Mouse (Mus musculus): ENCODE results near the gene Hist1h2bh. TPM values are rescaled to one million over a fixed set of nuclear protein-coding genes. Genes with fewer than 3 reads are reported as not detected.
"Not testable (repeated sequence)": the region's sequence is repeated elsewhere in the genome, so short reads cannot be mapped to it uniquely, and the experiment has no call there.

Gene Hist1h2bh
- total RNA-seq, 1 experiment from 2014 or later: 26.2 TPM

DNA sequence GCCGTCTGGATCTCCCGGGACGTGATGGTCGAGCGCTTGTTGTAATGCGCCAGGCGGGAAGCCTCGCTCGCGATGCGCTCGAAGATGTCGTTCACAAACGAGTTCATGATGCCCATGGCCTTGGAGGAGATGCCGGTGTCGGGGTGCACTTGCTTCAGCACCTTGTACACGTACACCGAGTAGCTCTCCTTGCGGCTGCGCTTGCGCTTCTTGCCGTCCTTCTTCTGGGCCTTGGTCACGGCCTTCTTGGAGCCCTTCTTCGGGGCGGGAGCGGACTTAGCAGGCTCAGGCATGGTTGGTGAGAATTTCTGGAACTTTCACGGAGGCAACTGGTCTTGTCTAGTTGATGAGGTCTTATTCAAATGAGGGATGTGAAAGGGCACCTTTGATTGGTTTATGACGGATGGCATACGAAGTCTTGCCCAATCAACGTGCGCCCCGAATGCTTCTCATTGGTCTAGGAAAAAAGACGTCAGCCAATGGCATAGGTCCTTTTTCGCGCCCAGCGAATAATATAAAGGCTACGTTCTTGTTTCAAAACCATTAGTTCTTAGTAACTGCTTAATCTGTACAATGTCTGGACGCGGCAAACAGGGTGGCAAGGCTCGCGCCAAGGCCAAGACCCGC, 30.8 kb upstream of the Hist1h2bh start, which contains the start of the genes Hist1h2bf and Hist1h2ad:
Gene Hist1h2bf (minus strand): TSS at position 299 of the 627 bp plus-strand sequence.
Gene Hist1h2ad (plus strand): TSS at position 484 of the 627 bp plus-strand sequence.
- DNase-seq: peak; percentile 92

DNA sequence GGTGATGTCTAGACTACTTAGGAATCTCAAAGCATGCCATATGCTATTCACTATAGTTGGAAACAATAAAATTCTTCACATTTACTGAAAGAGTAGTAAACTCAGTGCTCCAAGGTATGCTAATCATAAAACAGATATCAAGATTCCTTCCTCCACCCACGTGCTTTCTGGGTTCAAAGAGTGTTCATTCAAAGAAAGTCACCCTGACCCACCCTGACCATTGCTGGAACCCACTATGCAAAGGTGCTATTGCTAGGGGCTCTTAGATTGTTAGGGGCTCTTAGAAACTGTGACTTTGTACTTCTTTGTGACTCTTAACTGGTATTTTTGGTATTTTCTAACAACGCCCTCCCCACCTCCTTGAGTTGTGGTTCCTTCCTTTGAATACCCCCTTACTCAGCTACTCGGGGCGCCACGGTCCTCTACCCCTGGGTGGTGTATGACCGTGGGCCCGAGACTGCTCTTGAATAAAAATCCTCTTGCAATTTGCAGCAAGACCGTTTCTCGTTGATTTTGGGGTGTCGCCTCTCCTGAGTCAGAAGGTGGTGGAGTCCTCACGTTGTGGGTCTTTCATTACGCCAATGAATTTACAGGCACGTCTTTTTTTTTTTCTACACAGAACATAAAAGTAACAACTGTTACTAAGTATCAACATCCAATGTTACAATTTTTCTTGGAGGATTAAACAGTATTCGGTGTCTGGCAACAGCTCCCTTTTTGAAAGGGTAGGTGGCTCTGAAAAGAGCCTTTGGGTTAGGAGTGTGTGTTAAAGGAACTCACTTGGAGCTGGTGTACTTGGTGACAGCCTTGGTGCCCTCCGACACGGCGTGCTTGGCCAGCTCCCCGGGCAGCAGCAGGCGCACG, 30.1 kb upstream of the Hist1h2bh start:
- DNase-seq: not testable (repeated sequence)

DNA sequence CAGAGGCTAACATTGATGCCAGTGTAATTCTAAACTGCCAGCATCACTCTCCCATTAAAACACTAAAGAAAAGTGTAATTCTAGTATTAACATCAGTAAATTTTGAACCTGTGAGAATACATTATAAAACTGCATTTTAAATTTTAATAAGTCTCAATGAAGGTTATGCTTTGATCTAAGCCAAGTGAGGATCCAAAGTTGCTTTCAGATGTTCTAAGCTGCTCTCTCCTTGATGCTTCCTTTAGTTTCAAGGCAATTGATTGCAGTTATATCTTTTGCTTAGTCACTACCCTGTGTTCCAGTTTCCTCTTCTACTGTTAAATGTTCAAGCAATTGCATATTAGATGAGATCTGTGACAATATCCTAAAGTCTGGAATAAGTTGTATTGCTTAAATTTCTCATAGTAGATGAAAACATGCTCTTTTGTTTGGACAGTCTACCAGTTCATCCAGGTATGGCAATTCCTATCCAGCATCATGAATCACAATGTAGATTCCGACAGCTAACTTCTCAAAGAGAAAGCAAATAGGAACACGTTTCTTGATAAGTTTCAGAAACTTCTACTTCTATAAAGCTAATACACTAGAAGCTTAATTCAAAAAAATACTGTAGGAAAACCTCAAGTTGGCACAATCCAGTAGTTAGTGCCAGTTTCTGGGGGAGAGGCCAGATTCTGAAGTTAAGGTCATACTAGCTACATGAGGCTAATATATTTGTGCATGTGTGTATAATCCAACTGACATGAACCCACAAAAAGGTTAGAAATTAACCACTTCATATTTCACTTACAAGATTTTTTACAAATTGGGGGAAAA, 29.2 kb upstream of the Hist1h2bh start:
- DNase-seq: no peak

DNA sequence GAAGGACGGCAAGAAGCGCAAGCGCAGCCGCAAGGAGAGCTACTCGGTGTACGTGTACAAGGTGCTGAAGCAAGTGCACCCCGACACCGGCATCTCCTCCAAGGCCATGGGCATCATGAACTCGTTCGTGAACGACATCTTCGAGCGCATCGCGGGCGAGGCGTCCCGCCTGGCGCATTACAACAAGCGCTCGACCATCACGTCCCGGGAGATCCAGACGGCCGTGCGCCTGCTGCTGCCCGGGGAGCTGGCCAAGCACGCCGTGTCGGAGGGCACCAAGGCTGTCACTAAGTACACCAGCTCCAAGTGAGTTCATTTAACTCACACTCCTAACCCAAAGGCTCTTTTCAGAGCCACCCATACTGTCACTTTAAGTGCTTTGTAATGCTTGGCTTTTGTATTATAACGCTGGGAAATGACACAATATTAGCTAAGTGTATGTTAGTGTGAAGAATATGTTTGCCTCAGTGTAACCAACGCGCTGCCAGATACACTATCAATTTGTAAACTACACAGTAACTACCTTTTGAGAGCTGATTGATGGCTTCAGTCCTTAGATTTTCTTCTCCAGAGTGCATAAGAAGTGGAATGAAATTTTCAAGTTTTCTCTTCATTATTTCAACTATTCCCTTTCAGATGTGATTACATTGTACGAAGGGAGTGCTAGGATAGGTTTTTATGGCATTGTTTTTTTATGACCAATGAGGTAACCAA, 28.5 kb upstream of the Hist1h2bh start:
- DNase-seq: not testable (repeated sequence)

DNA sequence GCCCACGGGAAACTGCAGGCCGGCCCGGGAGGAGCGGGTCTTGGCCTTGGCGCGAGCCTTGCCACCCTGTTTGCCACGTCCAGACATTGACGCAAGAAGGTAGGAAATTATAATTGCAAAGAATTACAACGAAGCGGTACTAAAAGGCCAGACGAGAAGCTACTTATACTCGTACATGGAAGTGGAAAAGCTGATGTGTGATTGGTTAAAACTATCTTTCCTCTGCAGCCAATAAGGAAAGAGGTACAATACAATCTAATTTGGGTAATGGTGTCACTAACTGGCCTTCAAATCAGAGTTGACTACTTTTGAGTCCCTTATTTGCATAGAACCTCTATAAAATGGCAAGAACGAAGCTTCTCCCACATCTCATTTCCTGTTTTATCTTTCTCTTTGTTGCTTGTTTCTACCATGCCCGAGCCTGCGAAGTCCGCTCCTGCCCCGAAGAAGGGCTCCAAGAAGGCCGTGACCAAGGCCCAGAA, 27.9 kb upstream of the Hist1h2bh start, which contains the start of the genes Hist1h2ae and Hist1h2bg:
Gene Hist1h2ae (minus strand): TSS at position 199 of the 482 bp plus-strand sequence.
Gene Hist1h2bg (plus strand): TSS at position 375 of the 482 bp plus-strand sequence.
- peak; percentile 71 for DNase-seq

DNA sequence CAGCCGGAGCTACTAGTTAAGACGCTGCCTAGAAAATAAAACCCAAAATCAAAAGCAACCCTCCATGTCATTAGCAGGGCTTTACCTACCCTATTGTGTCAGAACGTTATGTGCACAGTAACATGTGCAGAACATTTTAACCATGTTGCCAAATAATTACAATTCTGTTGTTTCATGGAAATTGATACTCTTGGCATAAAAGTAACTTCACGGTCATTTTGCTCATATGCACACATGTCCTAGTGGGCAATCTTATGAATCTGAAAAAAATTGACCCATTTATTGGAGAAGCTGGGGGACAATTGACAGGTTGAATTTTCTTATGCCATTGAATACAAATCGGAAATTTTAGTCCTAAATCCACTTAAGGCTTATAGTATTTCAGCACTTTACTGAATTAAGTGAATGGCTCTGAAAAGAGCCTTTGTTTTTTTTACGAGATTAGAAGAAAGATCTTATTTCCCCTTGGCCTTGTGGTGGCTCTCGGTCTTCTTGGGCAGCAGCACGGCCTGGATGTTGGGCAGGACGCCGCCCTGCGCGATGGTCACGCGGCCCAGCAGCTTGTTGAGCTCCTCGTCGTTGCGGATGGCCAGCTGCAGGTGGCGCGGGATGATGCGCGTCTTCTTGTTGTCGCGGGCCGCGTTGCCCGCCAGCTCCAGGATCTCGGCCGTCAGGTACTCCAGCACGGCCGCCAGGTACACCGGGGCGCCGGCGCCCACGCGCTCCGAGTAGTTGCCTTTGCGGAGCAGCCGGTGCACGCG, 27.2 kb upstream of the Hist1h2bh start:
- not testable (repeated sequence) for DNase-seq

DNA sequence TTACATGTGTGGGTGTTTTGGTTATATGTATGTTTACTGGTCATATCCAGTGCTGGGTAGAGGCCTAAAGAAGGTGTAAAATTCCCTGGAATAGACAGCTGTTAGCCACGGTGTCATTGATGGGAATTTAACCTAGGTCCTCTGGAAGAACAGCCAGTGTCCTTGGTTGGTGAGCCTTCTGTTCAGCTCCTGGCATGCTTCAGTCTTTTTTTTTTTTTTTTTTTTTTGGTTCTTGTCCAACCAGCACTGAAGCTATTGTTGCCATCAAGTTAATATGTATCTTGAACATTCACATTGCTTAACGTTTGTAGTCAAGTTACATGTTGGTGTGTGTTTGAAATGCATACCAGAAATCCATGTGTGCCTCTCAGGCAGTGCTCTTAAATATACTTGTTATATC, 21.3 kb upstream of the Hist1h2bh start:
- DNase-seq: no peak

DNA sequence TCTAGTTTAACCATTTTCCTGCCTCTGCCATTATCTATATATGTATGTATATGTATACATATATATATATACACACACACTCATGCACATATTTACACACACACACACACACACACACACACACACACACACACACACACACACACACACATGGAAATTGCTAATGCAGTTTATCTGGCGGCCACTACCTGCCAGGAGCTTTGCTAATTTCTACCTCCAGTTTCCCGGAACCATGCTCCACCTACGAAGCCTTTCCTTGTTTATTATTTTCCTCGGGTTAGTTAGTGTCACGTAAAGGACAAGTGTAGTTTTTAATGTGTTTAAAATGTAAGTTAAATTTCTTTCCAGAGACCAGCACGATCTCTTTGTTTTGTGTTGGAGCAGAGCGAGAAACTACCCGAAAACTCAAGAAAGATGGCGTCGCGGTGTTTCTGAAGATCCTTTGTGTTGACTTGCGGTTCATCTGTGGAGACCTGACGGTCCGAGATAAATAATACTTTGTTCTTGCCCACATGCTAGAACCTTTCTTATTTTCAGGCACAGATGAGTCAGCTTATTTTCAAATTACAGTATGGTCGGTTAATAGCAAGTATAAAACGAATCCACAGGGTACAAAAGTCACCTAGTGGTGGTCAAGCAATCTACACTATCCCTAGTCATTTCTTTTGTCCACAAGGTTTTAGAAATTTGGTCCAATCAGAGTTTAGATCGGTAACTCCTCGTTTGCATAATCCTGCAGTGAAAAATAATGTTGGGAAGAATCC, 19.7 kb upstream of the Hist1h2bh start:
- peak; percentile 56 for DNase-seq

DNA sequence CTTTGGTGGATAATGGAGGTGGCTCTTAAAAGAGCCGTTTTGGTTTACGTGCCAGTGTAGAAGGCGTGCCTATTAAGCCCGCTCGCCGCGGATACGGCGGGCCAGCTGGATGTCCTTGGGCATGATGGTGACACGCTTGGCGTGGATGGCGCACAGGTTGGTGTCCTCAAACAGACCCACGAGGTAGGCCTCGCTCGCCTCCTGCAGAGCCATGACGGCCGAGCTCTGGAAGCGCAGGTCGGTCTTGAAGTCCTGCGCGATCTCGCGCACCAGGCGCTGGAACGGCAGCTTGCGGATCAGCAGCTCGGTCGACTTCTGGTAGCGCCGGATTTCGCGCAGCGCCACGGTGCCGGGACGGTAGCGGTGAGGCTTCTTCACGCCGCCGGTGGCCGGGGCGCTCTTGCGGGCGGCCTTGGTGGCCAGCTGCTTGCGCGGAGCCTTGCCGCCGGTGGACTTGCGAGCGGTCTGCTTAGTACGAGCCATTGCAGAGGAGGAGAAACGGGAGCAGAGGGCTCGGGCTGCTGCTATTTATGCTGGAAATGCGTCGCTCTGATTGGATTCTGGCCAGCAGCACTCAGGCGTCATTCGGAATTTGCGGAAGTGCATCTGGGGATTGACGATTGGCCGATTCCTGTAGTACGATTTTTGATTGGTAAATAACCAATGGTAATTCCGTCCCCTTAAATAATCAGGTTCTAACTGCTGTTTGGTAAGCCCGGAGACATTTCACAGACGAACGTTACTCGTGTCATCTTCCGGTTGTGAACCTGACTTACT, 18.9 kb upstream of the Hist1h2bh start, which contains the start of gene Hist1h3e:
Gene Hist1h3e (minus strand): TSS at position 487 of the 777 bp plus-strand sequence.
- DNase-seq: peak; percentile 96

DNA sequence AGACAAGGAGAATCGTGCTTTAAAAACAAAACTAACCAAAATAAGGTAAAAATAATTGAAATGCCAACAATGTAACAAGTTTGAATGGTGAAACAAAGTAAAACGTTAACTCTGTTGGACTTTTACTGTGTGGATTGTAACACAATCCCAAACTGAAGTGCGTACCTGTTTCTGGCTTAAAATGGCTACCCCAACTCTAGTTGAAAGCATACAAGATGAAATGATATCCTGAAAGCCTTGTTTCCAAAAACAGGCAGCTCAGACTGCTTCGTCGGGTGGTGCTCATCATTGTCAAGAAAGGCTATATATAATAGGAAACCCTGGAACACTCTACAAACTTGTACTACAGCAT, 18.3 kb upstream of the Hist1h2bh start:
- DNase-seq: not testable (repeated sequence)

DNA sequence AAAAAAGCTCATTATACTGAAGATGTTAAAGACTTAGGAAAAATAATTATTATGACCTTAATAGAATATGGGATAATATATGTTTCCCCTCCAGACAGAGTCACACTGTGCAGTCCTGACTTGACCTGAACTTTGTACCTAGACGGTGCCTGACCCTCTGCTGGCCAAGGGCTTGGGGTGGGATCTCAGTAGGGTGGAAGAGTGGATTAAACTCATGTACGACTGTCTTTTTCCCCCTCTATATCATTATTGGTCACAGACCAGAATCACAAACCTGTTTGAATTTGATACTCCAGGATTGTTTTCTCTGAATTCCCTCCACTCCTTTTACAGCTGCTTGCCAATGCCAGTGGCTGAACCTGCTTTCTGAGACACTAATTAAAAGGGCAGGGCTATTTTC, 17.5 kb upstream of the Hist1h2bh start:
- not testable (repeated sequence) for DNase-seq

DNA sequence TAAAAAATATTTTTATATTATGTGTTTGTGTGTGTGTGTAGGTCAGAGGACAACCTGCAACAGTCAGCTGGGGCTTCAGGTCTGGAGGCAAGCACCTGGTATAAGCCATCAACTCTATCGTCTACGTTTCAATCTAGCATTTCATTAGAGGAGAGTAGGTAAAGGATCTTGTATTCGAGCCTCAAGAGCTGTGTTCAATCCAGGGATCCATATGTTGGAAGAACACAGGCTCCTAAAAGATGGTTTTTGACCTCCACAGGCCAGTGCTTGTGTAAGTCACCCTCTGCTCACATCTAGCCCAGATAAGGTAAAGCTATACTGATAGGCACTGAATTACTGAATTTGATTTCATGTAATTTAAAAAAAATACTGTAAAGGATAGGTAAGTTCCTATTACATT, 13.7 kb upstream of the Hist1h2bh start:
- DNase-seq: no peak

DNA sequence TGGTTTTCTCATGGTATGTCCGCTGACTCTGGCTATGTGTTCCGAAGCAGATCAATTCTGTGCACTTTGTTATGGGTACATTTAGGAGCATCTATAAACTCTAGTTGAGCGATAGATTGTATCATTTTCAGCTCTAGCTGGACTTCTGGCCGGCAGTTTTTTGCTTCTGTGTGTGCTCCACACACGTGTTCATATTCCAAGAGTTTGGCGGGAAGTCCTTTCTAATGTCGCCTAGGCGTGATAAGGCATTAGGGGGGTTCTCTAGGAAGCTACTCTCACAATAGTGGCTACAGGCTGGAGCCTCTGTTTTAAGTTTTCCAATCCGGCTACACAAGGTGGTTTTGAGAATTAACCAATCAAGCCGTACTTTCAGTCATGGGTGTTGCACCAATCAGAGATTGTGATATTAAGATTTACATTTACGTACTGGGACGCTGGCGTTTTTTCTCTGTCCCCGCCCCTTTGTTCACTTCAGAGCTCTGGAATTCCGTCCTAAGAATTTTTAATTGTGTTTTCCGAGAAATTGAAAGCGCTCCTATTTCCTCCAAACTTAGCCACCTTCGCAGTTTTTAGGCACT, 12.7 kb upstream of the Hist1h2bh start:
- peak; percentile 72 for DNase-seq

DNA sequence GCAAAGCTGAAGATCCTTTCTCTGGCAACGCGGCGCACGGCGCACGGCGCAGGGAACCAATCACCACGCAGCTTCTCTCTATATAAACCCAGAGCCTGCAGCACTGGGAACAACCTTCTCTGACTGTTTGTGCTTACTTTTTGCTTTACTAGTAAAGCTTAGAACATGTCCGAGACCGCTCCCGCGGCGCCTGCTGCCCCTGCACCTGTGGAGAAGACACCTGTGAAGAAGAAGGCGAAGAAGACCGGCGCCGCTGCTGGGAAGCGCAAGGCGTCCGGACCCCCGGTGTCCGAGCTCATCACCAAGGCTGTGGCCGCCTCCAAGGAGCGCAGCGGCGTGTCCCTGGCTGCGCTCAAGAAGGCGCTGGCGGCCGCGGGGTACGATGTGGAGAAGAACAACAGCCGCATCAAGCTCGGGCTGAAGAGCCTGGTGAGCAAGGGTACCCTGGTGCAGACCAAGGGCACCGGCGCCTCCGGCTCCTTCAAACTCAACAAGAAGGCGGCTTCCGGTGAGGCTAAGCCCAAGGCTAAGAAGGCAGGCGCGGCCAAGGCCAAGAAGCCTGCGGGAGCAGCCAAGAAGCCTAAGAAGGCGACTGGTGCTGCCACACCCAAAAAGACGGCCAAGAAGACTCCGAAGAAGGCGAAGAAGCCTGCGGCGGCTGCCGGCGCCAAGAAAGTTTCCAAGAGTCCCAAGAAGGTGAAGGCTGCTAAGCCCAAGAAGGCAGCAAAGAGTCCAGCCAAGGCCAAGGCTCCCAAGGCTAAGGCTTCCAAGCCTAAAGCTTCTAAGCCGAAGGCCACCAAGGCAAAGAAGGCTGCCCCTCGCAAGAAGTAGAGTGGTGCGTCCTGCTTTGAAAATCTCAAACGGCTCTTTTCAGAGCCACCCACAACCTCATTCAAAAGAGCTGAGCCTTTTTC, 12.0 kb upstream of the Hist1h2bh start:
- DNase-seq: peak; percentile 83

DNA sequence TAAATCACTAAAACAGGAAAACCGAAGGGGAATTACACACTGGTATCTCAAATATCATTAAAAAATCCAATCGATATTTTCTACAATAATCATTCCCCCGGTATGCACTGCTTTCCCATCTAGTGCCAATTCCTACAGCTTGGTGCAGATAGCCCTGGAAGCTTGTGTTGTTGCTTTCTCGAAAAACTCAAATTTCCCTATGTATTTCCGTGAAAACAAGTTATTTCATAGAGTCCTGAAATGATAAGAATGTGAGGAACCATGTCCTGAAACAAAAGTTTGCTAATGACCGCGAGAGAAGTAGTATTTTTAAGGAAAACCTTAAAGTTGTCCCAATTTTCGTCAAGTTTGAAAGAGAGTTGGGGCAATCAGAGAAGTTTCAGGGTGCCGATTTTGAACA, 11.2 kb upstream of the Hist1h2bh start:
- DNase-seq: no peak

DNA sequence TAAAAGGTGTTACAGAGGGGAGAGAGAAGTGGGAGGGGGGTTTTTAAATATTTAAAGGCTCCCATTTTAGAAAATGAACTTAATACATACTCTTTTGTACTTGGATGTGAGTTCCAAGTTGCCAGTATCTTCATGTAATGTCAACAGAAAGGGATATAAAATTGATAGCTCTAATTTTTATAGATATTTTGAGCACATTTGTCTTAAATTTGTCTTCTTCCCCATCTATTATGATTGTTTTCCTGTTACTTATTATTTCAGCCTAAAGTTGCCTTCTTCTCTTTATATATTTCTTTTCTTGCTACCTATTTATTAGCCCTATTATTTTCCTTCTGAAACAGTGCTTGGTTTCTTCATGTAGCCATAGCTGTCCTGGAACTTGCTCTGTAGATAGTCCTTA, 9.8 kb upstream of the Hist1h2bh start, which contains the start of gene Hist1h1d:
Gene Hist1h1d (plus strand): TSS at position 301 of the 400 bp plus-strand sequence.
- DNase-seq: no peak
